Mouse (Mus musculus) erythroblast, embryonic 14.5 days (primary cell): ENCODE data around the gene Ckap2l.

Source experiments
- GATA1 ChIP-seq: IDR thresholded peaks from 2 replicates; pipeline ENCODE4 v1.6.1; 2012; ENCODE audit warnings: low read length, inconsistent platforms, mixed read lengths
- TAL1 ChIP-seq: IDR thresholded peaks from 3 replicates; pipeline ENCODE4 v1.6.1; 2012; ENCODE audit warnings: low read length, inconsistent platforms, mixed read lengths

DNA sequence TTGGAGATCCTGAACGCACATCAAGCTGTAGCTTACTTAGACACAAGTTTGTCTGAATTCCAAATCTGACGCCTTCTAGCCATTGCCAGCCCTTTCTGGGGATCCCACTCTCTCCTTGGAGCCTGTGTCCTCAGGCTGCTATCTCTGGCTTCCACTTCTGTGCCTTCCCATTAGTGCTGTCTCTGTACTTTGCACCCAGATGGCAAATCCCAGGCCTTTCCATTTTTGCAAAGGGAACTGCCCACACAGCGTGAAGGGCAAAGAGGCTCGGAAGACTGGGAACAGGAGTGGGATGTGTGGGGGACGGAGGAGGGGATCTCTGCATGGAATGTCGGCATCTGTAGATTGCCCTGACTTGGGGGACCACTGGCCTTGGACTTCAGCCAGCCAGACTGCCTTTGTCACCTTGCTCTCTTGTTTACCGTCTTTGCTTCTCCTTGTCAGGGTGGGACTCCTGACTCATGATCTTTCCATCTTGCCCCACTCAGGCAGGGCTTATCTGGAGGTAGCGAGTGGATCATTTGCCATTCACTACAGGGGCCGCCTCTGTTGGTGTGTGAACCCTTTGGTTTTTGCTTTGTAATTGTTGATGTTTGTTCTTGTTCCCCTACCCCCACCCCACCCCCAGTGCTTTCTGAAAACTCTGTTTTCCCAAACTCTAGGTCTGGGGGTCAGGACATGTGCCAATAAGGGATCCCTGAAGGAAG is 56.1 kb downstream of the Ckap2l start:
- no peak; the same call in 1 of the 2 replicates for TF ChIP-seq GATA1
- no peak for TF ChIP-seq TAL1
